Mouse (Mus musculus): ENCODE measurements around the gene Snrpc. TPM values are rescaled to one million over a fixed set of nuclear protein-coding genes. Genes with fewer than 3 reads are reported as not detected.

The Snrpc gene
- polyA plus RNA-seq, 1 experiment from 2014 or later = 299 TPM

- Histone ChIP-seq H3K4me3 (no peak overlapping the region), H3K9me3 (no peaks in the 10 kb centered on the region), H3K9ac (replicated peaks) (no peak overlapping the region), H3K27ac (replicated peaks) (no peak overlapping the region), H3K4me2 (replicated peaks) (no peak overlapping the region), H3K27me3 (no peaks in the 10 kb centered on the region), H3K36me3 (no peaks in the 10 kb centered on the region), H3K4me1 (peaks cover 14% of the 10 kb centered on the region; the same call in 1 of the 2 replicates)
- 80% methylated on average over 4 of the region's 4 CpGs for WGBS
- no peak for ATAC-seq (replicated peaks)
These were observed 34.2 kb upstream of the Snrpc start for GRCm38 (mm10) chr17:27803752-27804151.

DNA sequence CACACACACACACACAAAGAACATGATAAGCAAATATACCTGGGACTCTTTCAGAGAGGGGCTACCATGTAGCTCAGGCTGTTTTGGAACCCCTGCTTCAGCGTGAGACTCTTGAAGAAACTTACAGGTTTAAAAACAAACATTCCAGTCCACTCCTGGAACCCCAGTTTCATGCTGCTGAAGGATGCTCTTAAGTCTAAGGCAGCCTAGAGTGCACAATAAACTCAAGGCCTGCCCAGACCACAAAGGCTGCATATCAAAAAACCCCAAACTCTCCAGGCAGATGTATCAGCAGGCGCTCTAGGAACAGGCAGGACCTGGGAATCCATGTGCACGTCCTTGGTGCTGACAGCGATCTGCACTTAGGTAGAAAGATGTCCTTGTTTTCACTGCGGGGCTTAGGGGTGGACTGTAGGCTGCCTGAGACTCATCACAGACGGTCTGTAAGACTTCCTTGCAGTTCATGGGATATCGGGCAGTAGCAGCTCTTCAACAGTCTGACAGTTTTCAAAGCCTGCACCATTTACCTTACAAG, 33.7 kb upstream of the Snrpc start:
- Histone ChIP-seq H3K27ac (replicated peaks) (no peak overlapping the region), H3K4me1 (peaks cover 14% of the 10 kb centered on the region; the same call in 1 of the 2 replicates), H3K9me3 (no peaks in the 10 kb centered on the region), H3K36me3 (no peaks in the 10 kb centered on the region), H3K27me3 (no peaks in the 10 kb centered on the region), H3K9ac (replicated peaks) (no peak overlapping the region), H3K4me2 (replicated peaks) (no peak overlapping the region), H3K4me3 (no peak overlapping the region)
- no peak for ATAC-seq (replicated peaks)
- WGBS = 91% methylated on average over 7 of the region's 7 CpGs

- no peak overlapping the region for H3K4me2 ChIP-seq (replicated peaks)
- no peaks in the 10 kb centered on the region for H3K36me3 ChIP-seq
- H3K4me3 ChIP-seq = no peak overlapping the region
- no peaks in the 10 kb centered on the region for H3K27me3 ChIP-seq
- H3K9ac ChIP-seq (replicated peaks) = no peak overlapping the region
- 85% methylated on average over 10 of the region's 10 CpGs for WGBS
- no peak for ATAC-seq (replicated peaks)
- no peaks in the 10 kb centered on the region for H3K9me3 ChIP-seq
- H3K4me1 ChIP-seq = peaks cover 8% of the 10 kb centered on the region; the same call in 1 of the 2 replicates
- H3K27ac ChIP-seq (replicated peaks) = no peak overlapping the region
These were observed 32.9 kb upstream of the Snrpc start for GRCm38 (mm10) chr17:27804803-27805770.

DNA sequence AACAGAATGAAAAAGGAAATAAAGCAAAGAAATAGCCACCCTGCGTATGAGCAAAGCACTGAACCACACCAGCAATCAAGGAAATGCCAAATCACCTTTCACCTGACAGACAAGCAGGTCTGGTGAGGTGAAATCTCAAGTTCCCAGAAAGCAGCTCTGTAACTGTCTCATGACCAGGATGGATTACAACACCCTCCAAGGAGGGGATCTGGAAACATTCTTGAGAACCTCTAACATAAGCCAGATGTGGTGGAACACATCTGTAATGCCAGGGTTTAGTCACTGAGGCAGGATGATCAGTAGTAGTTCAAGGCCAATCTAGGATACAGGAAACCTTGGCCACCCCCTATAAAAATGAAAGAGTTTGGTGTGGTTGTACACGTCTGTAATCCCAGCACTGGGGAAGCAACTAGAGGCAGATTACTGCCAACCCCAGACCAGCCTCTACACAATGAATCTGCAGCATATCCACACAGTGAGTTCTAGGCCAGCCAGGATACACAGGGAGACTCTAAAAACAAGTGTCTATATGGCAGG, 30.3 kb upstream of the Snrpc start:
- 86% methylated on average over 2 of the region's 2 CpGs for WGBS
- Histone ChIP-seq H3K27me3 (no peaks in the 10 kb centered on the region), H3K36me3 (no peaks in the 10 kb centered on the region), H3K27ac (replicated peaks) (no peak overlapping the region), H3K4me2 (replicated peaks) (no peak overlapping the region), H3K9me3 (no peaks in the 10 kb centered on the region), H3K4me3 (no peak overlapping the region), H3K9ac (replicated peaks) (no peak overlapping the region), H3K4me1 (0 out of 2 replicates have a peak, but pooled peaks cover 6% of the 10 kb centered on the region)
- ATAC-seq (replicated peaks) = no peak

- no peak overlapping the region for H3K27ac ChIP-seq (replicated peaks)
- WGBS = 91% methylated on average over 16 of the region's 16 CpGs
- H3K36me3 ChIP-seq = no peaks in the 10 kb centered on the region
- no peak overlapping the region for H3K4me2 ChIP-seq (replicated peaks)
- ATAC-seq (replicated peaks) = no peak
- no peaks in the 10 kb centered on the region for H3K4me1 ChIP-seq
- no peak overlapping the region for H3K9ac ChIP-seq (replicated peaks)
- no peaks in the 10 kb centered on the region for H3K27me3 ChIP-seq
- no peak overlapping the region for H3K4me3 ChIP-seq
- no peaks in the 10 kb centered on the region for H3K9me3 ChIP-seq
These were observed 27.2 kb upstream of the Snrpc start for GRCm38 (mm10) chr17:27810569-27811331.

GRCm38 (mm10) chr17:27811980-27812379, 26.0 kb upstream of the Snrpc start:
- H3K27me3 ChIP-seq = no peaks in the 10 kb centered on the region
- no peak for ATAC-seq (replicated peaks)
- H3K36me3 ChIP-seq = no peaks in the 10 kb centered on the region
- no peak overlapping the region for H3K4me2 ChIP-seq (replicated peaks)
- H3K9me3 ChIP-seq = no peaks in the 10 kb centered on the region
- no peak overlapping the region for H3K9ac ChIP-seq (replicated peaks)
- peaks cover 2% of the 10 kb centered on the region; the same call in 1 of the 2 replicates for H3K4me1 ChIP-seq
- 83% methylated on average over 3 of the region's 3 CpGs for WGBS
- H3K4me3 ChIP-seq = no peak overlapping the region
- H3K27ac ChIP-seq (replicated peaks) = no peak overlapping the region

DNA sequence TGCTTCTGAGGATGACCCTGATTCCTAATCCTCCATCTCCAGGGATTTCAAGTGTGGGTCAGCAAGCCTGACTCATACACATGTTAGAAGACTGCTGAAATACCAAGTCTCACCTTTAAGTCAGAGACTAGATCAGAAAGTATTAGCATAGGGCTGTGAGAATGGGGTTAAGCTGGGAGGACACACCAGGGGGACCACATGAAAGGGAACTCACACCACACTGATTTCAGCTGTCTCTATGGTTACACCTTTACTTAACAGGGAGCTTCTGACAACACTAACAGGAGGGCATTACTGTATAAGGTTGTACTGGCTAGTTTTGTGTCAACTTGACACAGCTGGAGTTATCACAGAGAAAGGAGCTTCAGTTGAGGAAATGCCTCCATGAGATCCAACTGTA, 23.3 kb upstream of the Snrpc start:
- H3K4me3 ChIP-seq = no peak overlapping the region
- no peaks in the 10 kb centered on the region for H3K9me3 ChIP-seq
- no peak overlapping the region for H3K9ac ChIP-seq (replicated peaks)
- H3K27me3 ChIP-seq = no peaks in the 10 kb centered on the region
- ATAC-seq (replicated peaks) = no peak
- no peaks in the 10 kb centered on the region for H3K36me3 ChIP-seq
- H3K4me2 ChIP-seq (replicated peaks) = no peak overlapping the region
- H3K4me1 ChIP-seq = peaks cover 23% of the 10 kb centered on the region
- no peak overlapping the region for H3K27ac ChIP-seq (replicated peaks)

- WGBS = 24% methylated on average over 7 of the region's 7 CpGs
These were observed 18.9 kb upstream of the Snrpc start for GRCm38 (mm10) chr17:27819011-27819410.

DNA sequence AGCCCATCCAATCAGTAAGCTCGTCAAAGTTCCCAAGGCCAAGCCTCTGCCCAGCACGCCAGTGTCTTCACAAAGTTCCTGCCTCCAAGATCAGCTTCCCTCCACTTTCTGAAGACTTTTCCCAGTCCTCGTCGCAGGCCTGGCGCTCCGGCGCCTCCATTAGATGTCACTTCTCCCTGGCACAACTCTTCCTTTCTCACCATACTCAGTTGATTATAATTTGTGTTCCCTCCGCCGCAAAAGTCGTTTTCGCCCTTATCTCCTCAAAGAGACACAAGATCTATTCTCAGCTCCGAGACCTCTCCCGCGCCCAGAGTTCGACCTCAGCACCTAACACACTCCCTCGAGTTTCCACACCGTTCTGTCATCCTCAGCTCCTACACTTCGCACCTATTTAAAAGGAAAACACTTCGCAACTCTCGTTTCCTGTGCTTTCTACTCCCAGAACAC, 18.4 kb upstream of the Snrpc start:
- Histone ChIP-seq H3K27ac (replicated peaks) (peak overlapping the region; percentile 68), H3K9me3 (no peaks in the 10 kb centered on the region), H3K4me1 (peaks cover 31% of the 10 kb centered on the region), H3K4me3 (peak overlapping the region; percentile 82), H3K36me3 (no peaks in the 10 kb centered on the region), H3K4me2 (replicated peaks) (peak overlapping the region; percentile 83), H3K27me3 (no peaks in the 10 kb centered on the region), H3K9ac (replicated peaks) (peak overlapping the region; percentile 89)
- ATAC-seq (replicated peaks) = no peak
- WGBS = 2% methylated on average over 20 of the region's 20 CpGs

More at GRCm38 (mm10) chr17:27819011-27819410, 18.9 kb upstream of the Snrpc start:
- Histone ChIP-seq H3K9me3 (no peaks in the 10 kb centered on the region), H3K27ac (replicated peaks) (no peak overlapping the region), H3K4me2 (replicated peaks) (peak overlapping the region; percentile 83), H3K4me3 (peak overlapping the region; percentile 82), H3K27me3 (no peaks in the 10 kb centered on the region), H3K9ac (replicated peaks) (peak overlapping the region; percentile 89), H3K36me3 (no peaks in the 10 kb centered on the region), H3K4me1 (peaks cover 31% of the 10 kb centered on the region)
- no peak for ATAC-seq (replicated peaks)

DNA sequence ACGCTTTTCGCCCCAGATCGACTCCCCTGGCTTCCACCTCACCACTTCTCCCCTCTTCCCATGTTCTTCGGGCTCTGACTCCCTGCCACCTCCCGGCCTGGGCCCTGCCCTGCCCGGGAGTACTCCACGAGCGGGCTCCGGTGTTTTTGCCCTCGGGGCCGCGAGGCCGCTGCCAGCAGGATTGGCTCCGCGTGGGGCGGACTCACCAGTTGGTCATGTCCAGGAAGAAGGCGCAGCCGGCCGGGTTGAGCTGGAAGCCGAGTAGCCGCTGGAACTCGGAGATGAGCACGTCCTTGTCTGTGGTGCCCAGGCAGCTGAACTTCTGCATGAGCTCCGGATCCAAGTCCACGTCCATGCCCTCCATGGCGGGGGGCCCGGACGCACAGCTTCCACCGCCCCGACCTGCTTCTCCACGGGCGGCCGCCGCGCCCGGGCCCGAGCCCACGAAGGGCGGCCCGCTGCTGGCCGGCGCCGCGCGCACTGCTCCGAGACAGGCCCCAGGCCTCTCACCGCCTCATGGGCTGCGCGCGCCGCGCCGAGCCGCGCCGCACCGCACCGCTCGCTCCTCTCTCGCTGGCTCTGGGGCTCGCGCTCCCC, 17.9 kb upstream of the Snrpc start:
- no peaks in the 10 kb centered on the region for H3K27me3 ChIP-seq
- H3K4me2 ChIP-seq (replicated peaks) = peak overlapping the region; percentile 83
- peaks cover 31% of the 10 kb centered on the region for H3K4me1 ChIP-seq
- ATAC-seq (replicated peaks) = peak; percentile 91
- H3K9ac ChIP-seq (replicated peaks) = peak overlapping the region; percentile 89
- H3K4me3 ChIP-seq = peak overlapping the region; percentile 82
- H3K9me3 ChIP-seq = no peaks in the 10 kb centered on the region
- H3K27ac ChIP-seq (replicated peaks) = peak overlapping the region; percentile 68
- H3K36me3 ChIP-seq = no peaks in the 10 kb centered on the region
- WGBS = under 1% methylated on average over 43 of the region's 62 CpGs

DNA sequence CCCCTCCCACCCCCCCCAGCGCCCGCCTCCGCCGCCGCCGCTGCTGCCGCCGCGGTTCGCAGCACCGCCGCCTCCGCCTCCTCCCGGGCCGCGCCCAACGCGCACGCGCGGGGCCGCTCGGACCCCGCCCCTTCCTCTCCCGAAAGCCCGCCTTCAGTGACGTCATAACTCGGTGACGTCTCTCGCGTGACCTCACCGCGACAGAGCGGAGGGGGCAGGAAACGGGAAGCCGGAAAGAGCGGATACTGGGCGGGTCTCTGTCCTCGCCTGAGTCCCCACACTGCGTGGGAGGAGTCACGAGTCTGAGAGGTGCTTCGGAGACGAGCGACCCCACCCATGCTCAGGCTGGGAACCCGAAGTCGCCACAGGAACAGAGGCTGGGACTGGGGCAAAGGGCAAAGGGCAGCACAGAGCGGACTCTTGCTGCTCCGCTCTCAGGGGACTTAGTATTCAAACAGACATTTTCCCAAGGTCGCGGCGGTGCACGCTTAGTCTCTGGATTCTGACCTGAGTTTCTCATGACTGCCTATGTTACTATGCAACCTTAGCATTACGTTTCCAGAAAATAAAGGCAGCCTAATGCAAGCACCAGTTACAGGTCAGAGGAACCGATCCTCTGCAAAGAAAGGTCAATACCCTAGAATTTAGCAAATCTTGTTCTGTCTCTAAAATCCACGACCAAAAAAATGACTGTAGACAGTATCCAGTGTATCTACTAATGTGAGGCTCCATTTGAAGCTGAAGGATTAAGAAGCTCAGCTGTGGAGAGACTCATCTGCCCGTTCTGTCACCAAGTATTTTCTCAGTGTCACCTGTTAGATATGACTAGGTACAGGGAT, 17.2 kb upstream of the Snrpc start, which contains the start of gene D17Wsu92e:
Gene D17Wsu92e (minus strand): TSS at position 81 of the 839 bp plus-strand sequence.
- H3K4me2 ChIP-seq (replicated peaks) = peak within 1 kb of the TSS; percentile 83
- no peaks in the 10 kb centered on the region for H3K9me3 ChIP-seq
- peak within 1 kb of the TSS; percentile 86 for H3K27ac ChIP-seq (replicated peaks)
- peak; percentile 96 for ATAC-seq (replicated peaks)
- peak within 1 kb of the TSS; percentile 89 for H3K9ac ChIP-seq (replicated peaks)
- no peaks in the 10 kb centered on the region for H3K27me3 ChIP-seq
- WGBS = 3% methylated on average over 32 of the region's 56 CpGs
- peaks cover 31% of the 10 kb centered on the region for H3K4me1 ChIP-seq
- H3K4me3 ChIP-seq = peak within 1 kb of the TSS; percentile 82
- H3K36me3 ChIP-seq = no peaks in the 10 kb centered on the region

Measured in forebrain, embryonic 15.5 days (tissue).